Mouse (Mus musculus) adrenal gland, postnatal 4 days (tissue): Measurements from ENCODE around the gene Phxr2. TPM values are rescaled to one million over a fixed set of nuclear protein-coding genes. Genes with fewer than 3 reads are reported as not detected.

Experiments used
- DNase-seq, 2 experiments: peaks; one replicate each; pipeline ENCODE4 v3.0.0; 2021 to 2022; ENCODE audit warnings: low spot score in 2 of 2, mixed read lengths in 2 of 2
- total RNA-seq, 2 experiments: library from RNA; stranded (reverse); gene quantifications; 2 replicates each; pipeline ENCODE4 v1.2.3; 2021

Gene Phxr2
- total RNA-seq, 2 experiments from 2014 or later, result not detected

DNA sequence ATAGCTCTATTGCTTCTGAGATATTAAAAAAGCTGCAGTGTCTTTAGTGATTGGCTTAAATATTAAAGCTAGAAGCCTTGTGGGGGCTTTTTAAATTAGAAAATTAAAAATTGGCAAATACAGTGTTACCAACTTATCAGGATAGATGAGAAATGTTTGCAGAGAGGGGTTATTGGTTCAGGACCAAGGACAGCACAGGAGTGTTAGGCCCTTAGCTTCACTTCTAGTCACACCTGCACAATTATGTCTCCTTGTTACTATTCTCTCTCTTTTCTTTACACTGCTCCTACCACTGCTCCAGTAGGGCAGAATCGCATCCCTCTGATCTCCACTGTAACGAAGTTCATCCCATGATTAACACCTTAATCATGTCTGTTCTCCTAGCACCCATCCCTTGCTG, 31.0 kb downstream of the Phxr2 start:
- DNase-seq, result no peak

DNA sequence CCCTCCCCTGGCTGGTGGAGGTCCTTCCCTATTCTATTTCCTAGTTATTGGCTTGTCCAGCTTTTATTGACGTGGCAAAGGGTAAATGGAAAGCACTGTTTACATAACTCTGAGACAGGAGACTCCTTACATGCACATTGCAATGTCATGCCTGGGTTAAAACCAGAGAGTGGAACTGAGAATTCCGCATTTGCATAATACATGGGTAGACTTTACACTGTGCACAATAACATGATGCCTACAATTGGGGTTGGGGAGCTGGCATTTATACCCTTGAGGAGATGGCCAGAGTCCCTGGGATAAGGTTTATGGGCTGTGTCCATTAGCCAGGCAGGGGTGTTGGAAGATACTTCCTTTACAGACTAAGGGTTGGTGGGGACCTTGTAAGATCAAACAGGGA, 32.8 kb downstream of the Phxr2 start:
- DNase-seq, result no peak

DNA sequence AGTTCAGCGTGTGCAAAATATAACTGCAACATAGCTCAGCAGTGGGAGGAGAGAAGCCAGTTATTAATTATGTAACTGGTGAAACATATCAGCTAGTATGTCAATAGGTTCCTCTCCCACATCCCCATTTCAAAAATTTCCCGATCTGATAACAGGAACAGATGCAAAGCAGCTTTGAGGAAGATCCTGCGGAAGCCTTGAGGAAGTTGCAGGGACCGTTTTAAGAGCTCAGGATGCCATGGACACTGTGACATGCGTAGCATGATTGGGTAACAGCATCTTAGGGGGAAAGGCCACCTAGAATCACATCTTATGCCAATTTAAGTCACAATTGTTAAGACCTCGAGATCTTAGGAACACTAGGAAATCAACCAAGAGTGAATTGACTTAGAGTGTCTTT, 36.2 kb downstream of the Phxr2 start:
- no peak for DNase-seq

DNA sequence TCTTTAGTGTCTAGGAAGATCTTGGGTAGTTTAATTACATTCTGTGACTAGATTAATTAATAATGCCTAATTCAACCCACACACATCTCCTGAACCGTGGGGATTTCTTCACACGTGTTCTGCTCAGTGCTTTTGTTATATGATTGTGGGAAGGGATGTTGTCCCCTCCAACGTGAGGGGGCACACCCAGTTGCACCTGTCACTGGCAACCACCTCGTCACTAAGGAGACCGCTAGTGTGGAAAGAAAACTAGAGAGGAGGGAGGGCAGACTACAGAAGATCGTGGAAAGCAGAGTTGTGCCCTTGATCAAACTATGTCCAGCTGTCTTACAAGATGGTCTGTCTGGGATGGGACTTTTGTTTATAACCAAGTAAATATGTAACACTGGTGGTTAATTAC, 40.1 kb downstream of the Phxr2 start:
- no peak for DNase-seq

DNA sequence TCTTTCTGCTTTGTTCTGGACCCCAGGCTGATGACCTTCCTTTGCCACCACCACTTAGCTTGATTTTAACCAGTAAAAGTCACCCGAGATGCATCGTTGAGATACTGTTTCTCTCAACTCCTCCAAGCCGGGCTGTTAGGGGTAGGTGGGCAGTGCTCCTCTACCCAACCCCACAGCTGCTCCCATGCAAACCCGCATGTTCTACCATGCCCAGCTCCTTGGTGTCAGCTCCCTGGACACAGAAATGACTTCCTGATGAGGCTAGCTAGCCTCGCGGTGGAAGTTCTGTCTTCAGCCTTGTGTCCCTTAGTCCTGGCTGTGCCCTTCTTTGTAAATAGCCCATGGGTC, 40.9 kb downstream of the Phxr2 start:
- DNase-seq, result no peak

DNA sequence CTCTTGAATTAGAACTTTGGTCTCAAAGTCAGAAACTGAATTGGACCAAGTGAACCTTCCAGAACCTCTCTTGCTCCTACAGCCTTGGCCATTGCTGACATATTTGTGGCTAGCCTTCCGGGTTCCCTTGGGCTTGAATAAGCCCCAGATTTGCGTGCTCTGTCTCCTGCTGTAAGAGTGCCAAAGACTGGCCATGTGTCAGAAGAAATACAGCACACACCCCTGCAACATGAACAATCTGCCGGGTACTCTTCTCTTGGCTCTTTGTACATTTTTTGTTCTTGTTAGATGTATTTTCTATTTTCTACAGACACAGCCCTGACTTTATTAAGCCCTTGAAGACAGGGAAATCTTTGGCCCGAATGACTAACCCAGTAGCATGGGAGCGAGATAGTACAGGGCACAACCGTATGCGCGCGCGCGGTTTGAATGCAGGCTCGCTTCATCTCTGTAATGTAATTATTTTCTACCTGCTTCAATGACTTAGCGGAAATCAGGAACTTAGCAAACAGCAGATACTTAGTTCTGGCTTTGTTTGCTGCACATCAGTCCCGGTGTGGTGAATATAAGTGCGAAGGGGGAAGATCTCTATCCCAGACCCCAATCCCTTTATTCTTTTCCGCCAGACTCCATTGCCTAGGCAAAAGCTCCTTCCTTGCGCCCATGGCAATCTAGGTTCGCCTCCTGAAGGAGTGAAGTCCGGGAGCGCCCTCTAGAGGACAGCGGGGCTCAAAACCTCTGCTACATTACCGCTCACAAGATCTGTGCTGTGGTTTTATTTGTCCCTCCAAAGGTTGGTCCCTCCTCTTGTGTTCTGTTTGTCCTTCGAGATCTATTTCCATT, 41.5 kb downstream of the Phxr2 start:
- DNase-seq, result peak; percentile 63 to 72

DNA sequence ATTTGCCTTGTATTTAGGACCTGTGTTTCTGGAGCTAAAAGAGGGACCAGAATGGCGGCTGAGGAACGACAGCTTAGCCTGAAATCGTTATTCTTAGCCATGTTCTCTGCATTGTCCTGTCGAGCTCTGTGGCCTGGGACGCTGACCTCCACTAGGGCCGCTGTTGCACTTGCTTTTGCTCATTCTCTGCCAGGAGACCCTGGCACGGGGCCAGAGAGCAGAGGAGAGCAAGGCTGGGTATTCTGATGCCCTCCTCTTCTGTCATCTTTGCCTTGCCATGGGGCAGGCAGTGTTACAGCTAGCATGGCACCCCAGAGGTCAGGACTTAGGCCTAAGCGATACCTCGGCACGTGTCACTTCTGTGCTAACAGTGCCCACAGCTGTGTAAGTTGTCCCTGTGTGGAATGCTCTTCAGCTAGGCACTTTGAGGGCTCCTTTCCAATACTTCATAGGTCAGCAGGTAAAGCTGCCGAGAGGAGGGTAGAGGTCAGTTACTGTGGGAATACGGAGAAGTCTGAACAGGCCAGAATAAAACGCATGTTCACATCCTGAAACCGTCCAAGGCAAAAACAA, 42.6 kb downstream of the Phxr2 start:
- peak; percentile 46 to 59 for DNase-seq

DNA sequence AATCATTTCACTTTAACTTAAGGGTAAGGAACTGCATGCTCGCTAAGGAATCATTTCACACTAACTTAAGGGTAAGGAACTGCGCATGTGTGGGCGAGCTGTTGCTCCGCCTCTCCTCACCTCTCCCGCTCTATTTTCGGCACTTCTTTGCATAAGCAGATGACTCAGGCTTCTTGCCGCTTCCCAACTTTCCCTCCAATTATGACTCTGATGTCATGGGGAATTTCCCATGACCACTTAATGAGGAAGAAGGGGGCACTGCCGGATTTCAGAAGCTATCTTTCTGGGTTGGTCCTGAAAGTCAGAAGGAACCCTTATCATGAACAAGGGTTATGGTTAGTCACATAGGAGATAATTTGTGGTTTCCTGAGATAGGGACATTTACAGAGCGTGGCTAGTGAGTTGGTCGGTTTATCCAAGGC, 44.5 kb downstream of the Phxr2 start:
- no peak for DNase-seq

DNA sequence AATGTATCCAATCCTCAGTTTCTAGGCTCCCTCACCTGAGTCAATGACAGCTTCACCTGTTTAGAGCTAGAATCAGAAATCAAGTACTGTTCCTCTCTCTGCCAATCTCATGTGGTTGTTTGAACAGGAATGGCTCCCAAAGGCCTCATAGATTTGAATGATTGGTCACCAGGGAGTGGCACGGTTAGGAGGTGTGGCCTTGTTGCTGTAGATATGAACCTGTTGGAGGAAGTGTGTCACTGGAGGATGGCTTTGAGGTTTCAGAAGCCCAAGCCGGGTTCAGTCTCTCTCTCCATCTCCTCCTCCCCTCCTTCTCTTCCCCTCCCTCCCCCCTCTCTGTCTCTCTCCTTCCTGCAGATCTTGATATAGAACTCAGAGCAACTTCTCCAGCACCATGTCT, 47.5 kb downstream of the Phxr2 start:
- no peak for DNase-seq

DNA sequence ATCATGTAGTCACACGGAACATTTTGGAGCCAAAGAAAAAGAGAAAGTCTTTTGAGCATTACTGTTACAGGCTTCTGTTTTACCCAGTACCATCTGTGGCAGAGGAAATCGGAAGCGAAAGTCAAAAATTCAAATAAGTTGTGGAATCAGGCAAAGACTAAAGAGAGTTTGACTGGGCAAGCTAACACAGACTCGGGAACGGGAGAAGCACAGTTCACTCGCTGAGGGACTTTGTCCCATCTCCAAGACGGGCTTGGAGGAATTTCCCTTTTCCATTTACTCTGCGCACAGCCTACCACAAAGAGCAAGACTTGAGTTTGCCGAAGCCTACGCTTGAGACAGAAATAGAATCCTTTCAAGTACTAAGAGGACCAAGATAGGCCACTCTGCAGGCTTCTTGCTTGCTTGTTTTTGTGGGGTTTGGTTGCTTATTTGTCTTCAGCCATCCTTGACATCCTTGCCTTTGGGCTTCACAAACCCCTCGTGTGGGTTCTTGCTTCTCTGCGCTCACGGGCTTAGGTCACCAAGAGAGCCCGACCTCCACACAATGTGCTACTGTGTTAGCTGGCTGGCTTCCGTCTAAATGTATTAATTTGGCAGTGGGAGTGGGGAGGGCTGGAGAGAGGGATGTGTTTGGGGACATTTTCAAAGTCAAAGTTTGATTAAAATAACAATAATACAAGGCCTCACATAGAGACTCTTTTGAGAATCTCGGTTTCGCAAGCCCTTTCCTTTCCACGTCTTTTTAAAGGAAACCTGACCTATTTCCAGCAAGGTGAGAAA, 49.8 kb downstream of the Phxr2 start:
- DNase-seq, result no peak

Other genes with a start within 250 kb of the Phxr2 start
- gene Atp2b1, start 211.9 kb downstream of the Phxr2 start, total RNA-seq, result 10 to 100 TPM; 70.9 to 89.9 TPM
- 10 to 100 TPM; 15.1 to 16.4 TPM for gene Poc1b, start 19.3 kb downstream of the Phxr2 start, total RNA-seq
- gene Galnt4, start 18.2 kb downstream of the Phxr2 start, total RNA-seq, result 10 to 100 TPM; 10.4 to 11.0 TPM
- 100 to 1,000 TPM; 117 to 123 TPM for gene Dusp6, start 136.9 kb upstream of the Phxr2 start, total RNA-seq